Mouse (Mus musculus) gastrocnemius, adult 2 months (tissue): ENCODE results near the gene Nrros. TPM values are rescaled to one million over a fixed set of nuclear protein-coding genes. Genes with fewer than 3 reads are reported as not detected.

ENCODE experiments used
- DNase-seq: peaks from one replicate; pipeline ENCODE4 v3.0.0; 2022
- H3K27ac ChIP-seq: fragments of 200-600 bp; 2 replicates; pipeline ENCODE4 v1.8.1; 2022; ENCODE audit warnings: mild to moderate bottlenecking
- H3K4me3 ChIP-seq: fragments of 200-600 bp; 2 replicates; pipeline ENCODE4 v1.8.1; 2022; ENCODE audit warnings: mild to moderate bottlenecking, moderate library complexity
- CTCF ChIP-seq: fragments of 200-600 bp; IDR thresholded peaks from 2 replicates; pipeline ENCODE4 v1.8.1; 2022; ENCODE audit warnings: antibody characterized with exemption, mild to moderate bottlenecking, moderate library complexity
- intact Hi-C: fragments of 180-260 bp; cut with DNase I; formaldehyde crosslinking; loops from one replicate; pipeline ENCODE4 v1.15.1; 2025
- total RNA-seq, 2 experiments: library from RNA; stranded (reverse); gene quantifications; 2 replicates each; pipeline ENCODE4 v1.2.3; 2021

Nrros gene
- total RNA-seq, 2 experiments from 2014 or later = 1.6 TPM

GRCm38 (mm10) chr16:32176896-32177686 lies 11.7 kb upstream of the Nrros start:
- DNase-seq = peak; percentile 29
- intact Hi-C loops = no loop called here
- Histone ChIP-seq H3K27ac (peak overlapping the region; percentile 76), H3K4me3 (peak overlapping the region; percentile 59)
- TF ChIP-seq CTCF = no peak

- no peak overlapping the region for H3K4me3 ChIP-seq
- no peak for DNase-seq
- peak; percentile 19; the same call in 1 of the 2 replicates for TF ChIP-seq CTCF
- intact Hi-C loops = no loop called here
- no peak overlapping the region for H3K27ac ChIP-seq
These were observed 9.6 kb upstream of the Nrros start for GRCm38 (mm10) chr16:32175029-32175428.

GRCm38 (mm10) chr16:32174340-32175005 lies 9.1 kb upstream of the Nrros start:
- DNase-seq = no peak
- no peak overlapping the region for H3K27ac ChIP-seq
- no peak overlapping the region for H3K4me3 ChIP-seq
- intact Hi-C loops = no loop called here
- no peak for TF ChIP-seq CTCF

- Histone ChIP-seq H3K4me3 (no peak overlapping the region), H3K27ac (no peak overlapping the region)
- TF ChIP-seq CTCF = no peak
- intact Hi-C loops = no loop called here
- DNase-seq = no peak
These were observed 8.0 kb upstream of the Nrros start for GRCm38 (mm10) chr16:32173401-32173800.

GRCm38 (mm10) chr16:32171031-32171731 lies 5.8 kb upstream of the Nrros start:
- intact Hi-C loops = no loop called here
- peak overlapping the region; percentile 49; the same call in 1 of the 2 replicates for H3K27ac ChIP-seq

GRCm38 (mm10) chr16:32167819-32168545 lies 2.6 kb upstream of the Nrros start:
- H3K4me3 ChIP-seq = no peak overlapping the region
- TF ChIP-seq CTCF = no peak
- no peak for DNase-seq
- no peak overlapping the region for H3K27ac ChIP-seq
- intact Hi-C loops = no loop called here

More at GRCm38 (mm10) chr16:32171031-32171731, 5.8 kb upstream of the Nrros start:
- H3K4me3 ChIP-seq = no peak overlapping the region
- no peak for DNase-seq
- TF ChIP-seq CTCF = no peak

GRCm38 (mm10) chr16:32164396-32165027 lies 882 bp downstream of the Nrros start:
- no peak for TF ChIP-seq CTCF
- no peak for DNase-seq
- Histone ChIP-seq H3K4me3 (peak overlapping the region; percentile 78), H3K27ac (peak overlapping the region; percentile 81)
- intact Hi-C loops = no loop called here

GRCm38 (mm10) chr16:32163891-32164290 lies 1.5 kb downstream of the Nrros start:
- no peak for DNase-seq
- intact Hi-C loops = no loop called here
- peak overlapping the region; percentile 81 for H3K27ac ChIP-seq
- H3K4me3 ChIP-seq = peak overlapping the region; percentile 78
- no peak for TF ChIP-seq CTCF

- no peak for DNase-seq
- Histone ChIP-seq H3K4me3 (peak overlapping the region; percentile 78), H3K27ac (peak overlapping the region; percentile 81; the same call in 1 of the 2 replicates)
- no peak for TF ChIP-seq CTCF
- intact Hi-C loops = no loop called here
These were observed 2.0 kb downstream of the Nrros start for GRCm38 (mm10) chr16:32163392-32163791.

- no peak for TF ChIP-seq CTCF
- Histone ChIP-seq H3K4me3 (peak overlapping the region; percentile 28), H3K27ac (no peak overlapping the region)
- no peak for DNase-seq
- intact Hi-C loops = no loop called here
These were observed 4.6 kb downstream of the Nrros start for GRCm38 (mm10) chr16:32160742-32161323.

GRCm38 (mm10) chr16:32158966-32159365 lies 6.4 kb downstream of the Nrros start:
- H3K27ac ChIP-seq = no peak overlapping the region
- intact Hi-C loops = no loop called here
- no peak for DNase-seq
- TF ChIP-seq CTCF = no peak
- no peak overlapping the region for H3K4me3 ChIP-seq
